Mouse (Mus musculus) limb, embryonic 14.5 days (tissue): Measurements from ENCODE around the gene Gm6583. TPM values are rescaled to one million over a fixed set of nuclear protein-coding genes. Genes with fewer than 3 reads are reported as not detected.

Source experiments
- ATAC-seq: fragments of 200-750 bp; cut with Nextera tagmentation; 2 replicates; pipeline ENCODE4 v1.8.0; 2017; ENCODE audit warnings: low read depth, moderate number of reproducible peaks, moderate TSS enrichment; ENCODE audit not compliant: low FRiP score
- DNase-seq: peaks from one replicate; pipeline ENCODE4 v3.0.0-alpha.2; 2015; ENCODE audit warnings: low spot score
- H3K27ac ChIP-seq: fragments of 300-500 bp; sonication (generic); replicated peaks from 2 replicates; pipeline ENCODE4 v1.5.1; 2014; ENCODE audit warnings: low read depth, mild to moderate bottlenecking, low read length, moderate library complexity, mixed read lengths
- H3K27me3 ChIP-seq: fragments of 300-500 bp; sonication (generic); 2 replicates; pipeline ENCODE4 v1.6.1; 2014; ENCODE audit warnings: low read length, mixed read lengths; ENCODE audit not compliant: control insufficient read depth, insufficient read depth
- H3K36me3 ChIP-seq: fragments of 300-500 bp; sonication (generic); 2 replicates; pipeline ENCODE4 v1.6.1; 2014; ENCODE audit warnings: mild to moderate bottlenecking, low read length, moderate library complexity, mixed read lengths; ENCODE audit not compliant: control insufficient read depth, insufficient read depth
- H3K4me1 ChIP-seq: fragments of 300-500 bp; sonication (generic); 2 replicates; pipeline ENCODE4 v1.6.1; 2014; ENCODE audit warnings: antibody characterized with exemption, low read length, mixed read lengths; ENCODE audit not compliant: control insufficient read depth, insufficient read depth
- H3K4me2 ChIP-seq: fragments of 300-500 bp; sonication (generic); replicated peaks from 2 replicates; pipeline ENCODE4 v1.6.1; 2014; ENCODE audit warnings: low read depth, mild to moderate bottlenecking, low read length, moderate library complexity; ENCODE audit not compliant: severe bottlenecking
- H3K4me3 ChIP-seq: fragments of 300-500 bp; sonication (generic); replicated peaks from 2 replicates; pipeline ENCODE4 v1.5.1; 2014; ENCODE audit warnings: low read length
- H3K9ac ChIP-seq: fragments of 300-500 bp; sonication (generic); 2 replicates; pipeline ENCODE4 v1.6.1; 2014; ENCODE audit warnings: mild to moderate bottlenecking, low read depth, low read length, moderate library complexity; ENCODE audit not compliant: severe bottlenecking
- H3K9me3 ChIP-seq: fragments of 300-500 bp; sonication (generic); 2 replicates; pipeline ENCODE4 v1.6.1; 2016; ENCODE audit warnings: low read length; ENCODE audit not compliant: control insufficient read depth
- POLR2A ChIP-seq: fragments of 200-500 bp; IDR thresholded peaks from 2 replicates; pipeline ENCODE4 v1.8.0; 2012; ENCODE audit warnings: inconsistent platforms, mild to moderate bottlenecking, moderate library complexity, borderline replicate concordance; ENCODE audit not compliant: insufficient read depth, insufficient read length; ENCODE audit errors: extremely low read depth
- WGBS: fragments of 180-500 bp; shearing (Covaris S2); extraction: QIAGEN DNeasy Blood & Tissue Kit; methylation state at CpG from one replicate; pipeline ENCODE4 v1.1.7; 2014; 5-methylcytosine and 5-hydroxymethylcytosine counted together
- polyA plus RNA-seq, 2 experiments: library from polyadenylated mRNA; depleted of rRNA in 1 of 2; stranded (reverse) in 1 of 2; unstranded in 1 of 2; fragments of >200 nt; fragmentation: Nextera tagmentation in 1 of 2; extraction: Ambion mirVana in 1 of 2; gene quantifications; 2 replicates each; pipeline versions ENCODE4 v1.2.1 to v1.2.3; 2012 to 2014

The Gm6583 gene
- polyA plus RNA-seq, 2 experiments, result 0.08 TPM; not detected in 1

DNA sequence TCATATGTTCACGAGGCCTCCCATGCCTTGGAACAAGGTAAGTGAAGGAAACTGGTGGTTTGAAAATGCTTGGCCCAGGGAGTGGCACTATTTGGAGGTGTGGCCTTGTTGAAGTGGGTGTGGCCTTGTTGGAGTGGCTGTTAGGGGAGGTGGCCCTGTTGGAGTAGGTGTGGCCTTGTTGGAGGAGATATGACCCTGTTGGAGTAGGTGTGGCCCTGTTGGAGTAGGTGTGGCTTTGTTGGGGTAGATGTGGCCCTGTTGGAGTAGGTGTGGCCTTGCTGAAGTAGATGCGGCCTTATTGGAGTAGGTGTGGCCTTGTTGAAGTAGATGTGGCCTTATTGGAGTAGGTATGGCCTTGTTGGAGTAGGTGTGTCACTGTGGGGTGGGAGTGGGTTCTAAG lies 30.1 kb upstream of the Gm6583 start:
- ATAC-seq, result no peak

DNA sequence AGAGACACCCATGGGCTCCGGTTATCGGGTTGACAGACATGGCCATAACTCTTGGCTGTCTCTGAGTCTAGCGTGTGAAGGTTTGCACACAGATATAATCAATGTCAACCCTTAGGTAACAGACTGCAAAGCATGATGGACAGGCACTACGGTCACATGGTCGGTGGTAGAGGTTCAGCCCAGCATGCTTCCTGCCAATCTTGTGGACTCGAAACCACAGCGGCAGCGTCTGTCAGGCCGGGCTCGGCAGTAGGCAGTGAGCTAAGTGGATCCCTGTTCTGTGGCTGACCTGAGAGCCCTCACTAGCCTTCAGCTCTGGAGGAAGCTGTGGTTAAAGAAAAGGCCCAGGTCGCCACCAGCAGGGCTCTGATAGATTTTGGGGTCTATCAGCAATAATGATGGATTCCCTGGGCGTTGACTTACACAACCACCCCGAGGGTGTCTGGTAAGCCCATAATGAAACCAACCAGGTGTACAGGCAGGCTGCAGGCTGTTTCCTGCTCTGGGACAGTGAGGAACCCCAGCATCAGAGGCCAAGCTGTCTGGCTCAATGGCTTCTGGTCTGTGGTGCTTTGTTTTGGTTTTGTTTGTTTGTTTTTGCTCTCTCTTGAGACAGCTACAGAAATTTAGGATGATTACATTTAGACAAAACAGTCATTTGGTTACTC lies 29.1 kb upstream of the Gm6583 start:
- Histone ChIP-seq H3K4me3 (no peak overlapping the region), H3K9ac (no peak overlapping the region), H3K9me3 (no peaks in the 10 kb centered on the region), H3K27me3 (no peaks in the 10 kb centered on the region), H3K27ac (no peak overlapping the region), H3K4me2 (no peak overlapping the region), H3K36me3 (peaks cover 14% of the 10 kb centered on the region), H3K4me1 (0 out of 2 replicates have a peak, but pooled peaks cover 3% of the 10 kb centered on the region)
- 85% methylated on average over 13 of the region's 13 CpGs for WGBS
- ATAC-seq, result no peak
- no peak for DNase-seq
- TF ChIP-seq POLR2A, result no peak

More for the DNA sequence above, 30.1 kb upstream of the Gm6583 start:
- no peaks in the 10 kb centered on the region for H3K27me3 ChIP-seq
- 0 out of 2 replicates have a peak, but pooled peaks cover 3% of the 10 kb centered on the region for H3K4me1 ChIP-seq
- H3K4me2 ChIP-seq, result no peak overlapping the region
- peaks cover 21% of the 10 kb centered on the region; the same call in 1 of the 2 replicates for H3K36me3 ChIP-seq
- no peak for DNase-seq
- H3K9me3 ChIP-seq, result no peaks in the 10 kb centered on the region
- H3K4me3 ChIP-seq, result no peak overlapping the region
- no peak for TF ChIP-seq POLR2A
- H3K9ac ChIP-seq, result no peak overlapping the region
- H3K27ac ChIP-seq, result no peak overlapping the region
- WGBS, result 78% methylated on average over 2 of the region's 2 CpGs

DNA sequence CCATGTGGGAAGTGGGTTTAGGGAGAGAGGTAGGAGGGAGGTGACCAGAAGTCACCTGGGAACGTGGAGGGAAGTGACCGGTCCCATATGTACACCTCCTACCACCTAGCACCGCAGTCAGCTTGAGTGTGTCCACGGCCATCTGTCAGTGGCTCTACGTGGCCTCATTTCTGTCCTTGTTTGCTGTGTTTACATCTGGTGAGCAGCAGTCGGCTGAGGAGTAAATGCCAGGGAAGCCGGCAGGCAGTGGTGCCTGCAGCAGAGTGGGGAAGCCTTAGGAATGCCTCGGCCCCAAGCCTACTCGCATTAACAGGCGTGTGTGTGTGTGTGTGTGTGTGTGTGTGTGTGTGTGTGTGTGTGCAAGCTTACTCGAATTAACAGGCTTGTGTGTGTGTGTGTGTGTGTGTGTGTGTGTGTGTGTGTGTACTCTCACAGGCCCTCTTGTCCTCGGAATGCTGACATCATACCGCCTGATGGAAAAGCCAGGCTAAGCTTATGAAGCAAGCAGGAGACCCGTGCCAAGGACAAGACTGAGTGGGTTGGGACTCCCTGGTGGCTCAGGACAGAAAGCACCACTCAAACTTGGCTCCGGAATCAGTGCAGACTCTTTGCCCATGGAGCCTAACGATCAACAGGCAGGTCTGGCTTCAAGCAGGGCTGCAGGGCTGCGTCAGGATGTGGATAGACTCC lies 27.0 kb upstream of the Gm6583 start:
- WGBS, result 38% methylated on average over 17 of the region's 17 CpGs
- ATAC-seq (peak; percentile 69), DNase-seq (peak; percentile 47)
- H3K4me2 ChIP-seq, result no peak overlapping the region
- no peak for TF ChIP-seq POLR2A
- 0 out of 2 replicates have a peak, but pooled peaks cover 3% of the 10 kb centered on the region for H3K4me1 ChIP-seq
- H3K27me3 ChIP-seq, result no peaks in the 10 kb centered on the region
- H3K4me3 ChIP-seq, result no peak overlapping the region
- no peaks in the 10 kb centered on the region for H3K9me3 ChIP-seq
- no peak overlapping the region for H3K9ac ChIP-seq
- H3K27ac ChIP-seq, result no peak overlapping the region
- H3K36me3 ChIP-seq, result peaks cover 28% of the 10 kb centered on the region

DNA sequence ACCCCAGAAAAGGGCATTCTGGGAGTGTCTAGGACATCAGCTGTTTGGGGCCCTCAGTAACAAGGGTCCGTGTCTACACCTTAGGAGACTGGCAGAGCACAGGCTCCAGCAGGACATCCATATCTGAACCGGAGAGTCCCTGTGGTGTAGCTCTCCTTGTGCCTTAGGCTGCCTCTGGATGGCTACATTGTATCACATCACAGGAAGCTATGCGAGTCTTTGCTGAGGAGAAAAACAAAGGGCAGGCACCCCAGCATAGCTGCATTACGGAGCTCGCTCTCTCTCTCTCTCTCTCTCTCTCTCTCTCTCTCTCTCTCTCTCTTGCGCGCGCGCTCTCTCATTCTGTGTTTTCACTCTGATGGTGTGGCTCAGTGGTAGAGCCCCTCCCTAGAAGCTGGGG lies 26.2 kb upstream of the Gm6583 start:
- Histone ChIP-seq H3K27ac (no peak overlapping the region), H3K36me3 (peaks cover 33% of the 10 kb centered on the region), H3K27me3 (no peaks in the 10 kb centered on the region), H3K4me3 (no peak overlapping the region), H3K4me2 (no peak overlapping the region), H3K4me1 (0 out of 2 replicates have a peak, but pooled peaks cover 3% of the 10 kb centered on the region), H3K9ac (no peak overlapping the region), H3K9me3 (no peaks in the 10 kb centered on the region)
- ATAC-seq, result no peak
- 77% methylated on average over 9 of the region's 9 CpGs for WGBS
- no peak for DNase-seq
- TF ChIP-seq POLR2A, result no peak

DNA sequence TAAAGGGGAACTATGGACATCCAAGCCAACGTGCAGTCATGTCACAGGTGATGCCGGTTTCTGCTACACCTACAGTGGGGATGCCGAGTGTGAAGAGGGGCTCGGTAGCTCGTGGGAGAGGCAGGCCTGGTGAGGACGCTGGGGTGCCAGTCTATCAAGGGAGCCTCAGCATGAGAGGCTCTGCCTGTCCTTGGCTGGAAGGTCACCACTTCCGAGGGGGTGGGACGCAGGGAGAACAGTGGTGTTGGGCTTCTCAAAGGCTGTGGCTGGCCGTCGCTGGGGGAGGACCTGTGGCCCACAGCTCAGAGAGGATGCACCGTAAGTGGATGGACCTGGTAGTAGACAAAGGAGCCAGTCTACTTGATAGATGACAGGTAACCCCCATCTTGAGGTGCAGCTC lies 25.3 kb upstream of the Gm6583 start:
- 81% methylated on average over 11 of the region's 11 CpGs for WGBS
- H3K36me3 ChIP-seq, result peaks cover 33% of the 10 kb centered on the region
- TF ChIP-seq POLR2A, result no peak

More for the DNA sequence above, 25.3 kb upstream of the Gm6583 start:
- Histone ChIP-seq H3K4me1 (0 out of 2 replicates have a peak, but pooled peaks cover 3% of the 10 kb centered on the region), H3K9me3 (no peaks in the 10 kb centered on the region), H3K27me3 (no peaks in the 10 kb centered on the region), H3K4me3 (no peak overlapping the region), H3K4me2 (no peak overlapping the region), H3K9ac (no peak overlapping the region), H3K27ac (no peak overlapping the region)
- no peak for DNase-seq
- no peak for ATAC-seq
